Mouse (Mus musculus) heart, embryonic 16.5 days (tissue): ENCODE data around the gene Coro1c. TPM values are rescaled to one million over a fixed set of nuclear protein-coding genes. Genes with fewer than 3 reads are reported as not detected.

Experiments
- ATAC-seq: fragments of 200-750 bp; cut with Nextera tagmentation; replicated peaks from 2 replicates; pipeline ENCODE4 v1.8.0; 2017; ENCODE audit warnings: moderate number of reproducible peaks; ENCODE audit not compliant: insufficient read depth, low FRiP score; ENCODE audit errors: extremely low read depth
- H3K27ac ChIP-seq: fragments of 300-500 bp; sonication (generic); 2 replicates; pipeline ENCODE4 v1.5.1; 2014; ENCODE audit warnings: mild to moderate bottlenecking, low read length, control low read depth, moderate library complexity
- H3K27me3 ChIP-seq: fragments of 300-500 bp; sonication (generic); 2 replicates; pipeline ENCODE4 v1.6.1; 2014; ENCODE audit warnings: low read length, mixed read lengths; ENCODE audit not compliant: control insufficient read depth, insufficient read depth
- H3K36me3 ChIP-seq: fragments of 300-500 bp; sonication (generic); 2 replicates; pipeline ENCODE4 v1.6.1; 2014; ENCODE audit not compliant: control insufficient read depth, insufficient read depth
- H3K4me1 ChIP-seq: fragments of 300-500 bp; sonication (generic); 2 replicates; pipeline ENCODE4 v1.6.1; 2014; ENCODE audit warnings: low read length, mixed read lengths; ENCODE audit not compliant: control insufficient read depth, insufficient read depth
- H3K4me2 ChIP-seq: fragments of 300-500 bp; sonication (generic); 2 replicates; pipeline ENCODE4 v1.6.1; 2014; ENCODE audit warnings: low read depth, mild to moderate bottlenecking, control low read depth, low read length
- H3K4me3 ChIP-seq: fragments of 300-500 bp; sonication (generic); 2 replicates; pipeline ENCODE4 v1.5.1; 2014; ENCODE audit warnings: mild to moderate bottlenecking, control low read depth, low read length
- H3K9ac ChIP-seq: fragments of 300-500 bp; sonication (generic); 2 replicates; pipeline ENCODE4 v1.6.1; 2014; ENCODE audit warnings: low read length, control low read depth
- H3K9me3 ChIP-seq: fragments of 300-500 bp; sonication (generic); replicated peaks from 2 replicates; pipeline ENCODE4 v1.6.1; 2016; ENCODE audit warnings: low read length; ENCODE audit not compliant: control insufficient read depth
- WGBS: fragments of 180-500 bp; shearing (Covaris S2); extraction: QIAGEN DNeasy Blood & Tissue Kit; methylation state at CpG from one replicate; pipeline ENCODE4 v1.1.7; 2014; 5-methylcytosine and 5-hydroxymethylcytosine counted together
- polyA plus RNA-seq: library from polyadenylated mRNA; unstranded; fragments of >200 nt; fragmentation: Nextera tagmentation; extraction: Ambion mirVana; gene quantifications from 2 replicates; pipeline ENCODE4 v1.2.1, GENCODE M21; 2015

Gene Coro1c
- polyA plus RNA-seq, 1 experiment from 2014 or later = 85.9 TPM

- Histone ChIP-seq H3K9ac (peak overlapping the region; percentile 39), H3K27me3 (peaks cover 12% of the 10 kb centered on the region), H3K9me3 (no peaks in the 10 kb centered on the region), H3K27ac (peak overlapping the region; percentile 46; the same call in 1 of the 2 replicates), H3K4me2 (peak overlapping the region; percentile 49), H3K4me1 (peaks cover 12% of the 10 kb centered on the region), H3K36me3 (no peaks in the 10 kb centered on the region), H3K4me3 (peak overlapping the region; percentile 43)
- no peak for ATAC-seq
- WGBS = 49% methylated on average over 5 of the region's 5 CpGs
Observed at GRCm38 (mm10) chr5:113799691-113800090, 108.9 kb downstream of the Coro1c start.

DNA sequence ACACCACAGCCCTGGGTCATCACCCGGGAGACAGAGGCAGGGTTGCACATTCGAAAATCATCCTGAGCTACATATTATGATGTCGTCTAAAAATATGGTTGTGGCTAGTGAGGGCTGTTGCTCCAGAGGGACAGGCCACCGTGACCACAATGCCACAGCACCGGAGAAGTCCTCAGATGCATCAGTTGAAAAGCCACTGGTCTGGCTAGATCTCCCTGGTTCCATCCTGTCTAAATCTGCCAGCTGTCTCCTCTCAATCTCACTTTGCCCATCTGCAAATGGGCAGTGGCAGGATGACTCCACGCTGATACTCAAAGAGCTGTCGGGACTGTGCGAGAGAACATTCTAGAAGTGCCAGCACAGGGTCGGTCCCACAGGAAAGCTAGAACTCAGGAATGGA, 110.0 kb downstream of the Coro1c start:
- Histone ChIP-seq H3K36me3 (no peaks in the 10 kb centered on the region), H3K4me1 (peaks cover 12% of the 10 kb centered on the region), H3K4me2 (peak overlapping the region; percentile 0; the same call in 1 of the 2 replicates), H3K4me3 (no peak overlapping the region), H3K27ac (no peak overlapping the region), H3K27me3 (peaks cover 12% of the 10 kb centered on the region), H3K9me3 (no peaks in the 10 kb centered on the region), H3K9ac (no peak overlapping the region)
- no peak for ATAC-seq
- whole genome bisulfite sequencing = 63% methylated on average over 9 of the region's 9 CpGs

GRCm38 (mm10) chr5:113797149-113797882, 111.2 kb downstream of the Coro1c start:
- peaks cover 12% of the 10 kb centered on the region for H3K4me1 ChIP-seq
- peak overlapping the region; percentile 21 for H3K4me2 ChIP-seq
- H3K4me3 ChIP-seq = no peak overlapping the region
- 0 out of 2 replicates have a peak overlapping the region, but pooled peaks have one; percentile 43 for H3K9ac ChIP-seq
- H3K36me3 ChIP-seq = no peaks in the 10 kb centered on the region
- ATAC-seq = no peak
- peaks cover 12% of the 10 kb centered on the region for H3K27me3 ChIP-seq
- no peaks in the 10 kb centered on the region for H3K9me3 ChIP-seq
- peak overlapping the region; percentile 30; the same call in 1 of the 2 replicates for H3K27ac ChIP-seq
- WGBS = 23% methylated on average over 19 of the region's 19 CpGs

DNA sequence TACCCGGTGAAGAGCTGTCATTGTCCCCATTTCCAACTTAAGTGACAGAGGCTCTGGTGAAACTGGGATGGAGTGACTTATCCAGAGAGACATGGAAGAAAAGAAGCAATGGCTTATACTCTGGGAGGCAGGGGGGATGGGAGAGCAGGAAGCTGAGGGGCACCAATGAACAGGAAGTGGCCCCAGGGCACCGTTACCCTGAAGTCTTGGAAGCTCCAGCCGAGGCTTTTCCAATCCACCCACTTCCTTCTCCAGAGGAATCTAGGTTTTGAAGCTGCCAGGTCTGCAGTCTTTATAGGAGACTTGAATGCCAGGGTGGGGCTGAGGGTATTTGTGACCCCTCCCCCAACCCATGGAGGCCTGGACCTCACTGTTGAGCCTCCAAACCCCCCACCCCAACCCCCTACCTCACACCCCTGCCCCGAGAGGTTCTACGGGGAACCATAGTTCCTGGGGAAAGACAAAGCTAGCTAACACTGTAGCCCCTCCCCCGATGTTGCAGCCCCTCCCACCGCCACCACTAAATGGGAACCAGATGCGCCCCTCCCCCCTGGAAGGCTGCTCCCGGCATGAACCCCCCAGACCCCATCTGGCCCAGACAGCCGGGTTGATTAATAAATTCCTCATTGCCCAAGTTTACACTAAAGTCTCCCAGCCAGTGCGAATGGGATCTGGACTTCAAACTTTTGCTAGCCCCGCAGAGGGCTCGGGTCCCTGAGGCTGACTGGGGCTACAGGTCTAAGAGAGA, 112.0 kb downstream of the Coro1c start:
- peaks cover 12% of the 10 kb centered on the region for H3K27me3 ChIP-seq
- H3K4me2 ChIP-seq = peak overlapping the region; percentile 21
- WGBS = 7% methylated on average over 13 of the region's 13 CpGs
- H3K4me1 ChIP-seq = peaks cover 12% of the 10 kb centered on the region
- H3K36me3 ChIP-seq = no peaks in the 10 kb centered on the region
- no peak overlapping the region for H3K4me3 ChIP-seq
- no peak for ATAC-seq
- no peaks in the 10 kb centered on the region for H3K9me3 ChIP-seq
- H3K27ac ChIP-seq = peak overlapping the region; percentile 30; the same call in 1 of the 2 replicates
- H3K9ac ChIP-seq = 0 out of 2 replicates have a peak overlapping the region, but pooled peaks have one; percentile 43

Other genes with a start within 250 kb of the Coro1c start
- gene 1700069L16Rik, start 184.0 kb downstream of the Coro1c start, polyA plus RNA-seq = not detected in 2 replicates
- 6.0 and 6.3 TPM in 2 replicates for gene Ficd, start 173.0 kb downstream of the Coro1c start, polyA plus RNA-seq
- gene Sart3, start 136.2 kb downstream of the Coro1c start, polyA plus RNA-seq = 31.6 TPM in 2 replicates
- 118 and 136 TPM in 2 replicates for gene Iscu, start 136.0 kb downstream of the Coro1c start, polyA plus RNA-seq
- gene Tmem119, start 108.2 kb downstream of the Coro1c start, polyA plus RNA-seq = 22.4 and 22.5 TPM in 2 replicates
- 10.1 and 29.8 TPM in 2 replicates for gene Selplg, start 76.1 kb downstream of the Coro1c start, polyA plus RNA-seq
- gene Ssh1, start 85.1 kb upstream of the Coro1c start, polyA plus RNA-seq = 8.6 and 9.1 TPM in 2 replicates
- not detected in 2 replicates for gene Dao, start 94.9 kb upstream of the Coro1c start, polyA plus RNA-seq
- gene Usp30, start 156.7 kb upstream of the Coro1c start, polyA plus RNA-seq = 7.6 and 9.5 TPM in 2 replicates
- gene Svop, start 182.8 kb upstream of the Coro1c start, polyA plus RNA-seq = 0.14 and 0.27 TPM in 2 replicates
- 7.3 and 8.0 TPM in 2 replicates for gene Alkbh2, start 219.5 kb upstream of the Coro1c start, polyA plus RNA-seq
- gene Ung, start 221.6 kb upstream of the Coro1c start, polyA plus RNA-seq = 42.7 and 43.0 TPM in 2 replicates
- 12.0 and 13.9 TPM in 2 replicates for gene Acacb, start 237.8 kb upstream of the Coro1c start, polyA plus RNA-seq